Mouse (Mus musculus) right cerebral cortex, postnatal 10 days (tissue): Measurements from ENCODE around the gene Golga2.

Experiments used
- DNase-seq, 2 experiments: peaks; one replicate each; pipeline ENCODE4 v3.0.0; 2021; ENCODE audit warnings: low spot score in 2 of 2

Gene Golga2

GRCm38 (mm10) chr2:32287334-32287840 lies at the start of gene Golga2:
Gene Golga2 (plus strand): TSS chr2:32287384.
- DNase-seq = no peak

DNA sequence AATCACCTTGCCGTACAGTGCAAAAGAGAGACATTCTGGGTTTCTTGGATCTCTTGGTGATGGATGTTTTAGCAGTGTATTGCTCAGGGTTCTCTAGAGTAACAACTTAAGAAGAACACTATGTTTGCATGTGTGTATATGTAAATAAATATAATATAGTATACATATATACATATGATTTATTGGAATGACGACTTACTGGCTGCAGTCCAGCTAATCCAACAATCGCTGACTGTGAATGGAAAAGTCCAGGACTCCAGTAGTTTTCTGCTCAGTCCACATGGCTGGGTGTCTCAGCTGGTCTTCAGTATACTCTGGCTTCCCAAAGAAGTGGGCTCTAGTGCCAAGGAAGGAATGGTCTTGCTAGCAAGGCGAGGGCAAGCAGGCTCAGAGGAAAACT lies 49.6 kb upstream of the Golga2 start:
- DNase-seq = no peak

DNA sequence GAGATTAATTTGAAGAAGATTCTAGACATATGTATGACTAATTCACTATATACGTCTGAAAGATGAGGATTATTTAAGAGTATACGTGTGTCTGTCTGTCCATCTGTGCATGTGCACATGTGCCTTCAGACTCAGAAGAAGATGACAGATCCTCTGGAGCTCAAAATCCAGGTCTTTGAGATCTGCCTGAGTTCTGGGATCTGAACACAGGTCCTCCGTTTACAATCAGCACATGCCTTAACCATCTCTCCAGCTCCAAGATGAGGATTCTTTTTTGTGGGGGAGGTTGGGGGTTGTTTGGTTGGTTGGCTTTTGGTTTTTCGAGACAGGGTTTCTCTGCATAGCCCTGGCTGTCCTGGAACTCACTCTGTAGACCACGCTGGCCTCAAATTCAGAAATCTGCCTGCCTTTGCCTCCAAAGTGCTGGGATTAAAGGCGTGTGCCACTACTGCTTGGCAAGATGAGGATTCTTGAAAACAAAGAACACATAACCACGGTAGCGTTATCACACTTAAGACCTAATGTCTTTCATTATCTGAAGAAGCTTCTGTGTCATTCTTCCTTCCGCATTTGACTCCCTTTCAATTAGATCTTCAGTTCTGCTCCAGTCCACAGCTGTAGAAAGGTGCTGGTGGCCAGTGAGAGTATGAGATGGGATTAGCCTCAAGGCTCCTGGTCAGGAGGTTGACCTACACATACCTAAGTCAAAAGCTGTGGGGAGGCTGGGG lies 48.3 kb upstream of the Golga2 start:
- no peak for DNase-seq

DNA sequence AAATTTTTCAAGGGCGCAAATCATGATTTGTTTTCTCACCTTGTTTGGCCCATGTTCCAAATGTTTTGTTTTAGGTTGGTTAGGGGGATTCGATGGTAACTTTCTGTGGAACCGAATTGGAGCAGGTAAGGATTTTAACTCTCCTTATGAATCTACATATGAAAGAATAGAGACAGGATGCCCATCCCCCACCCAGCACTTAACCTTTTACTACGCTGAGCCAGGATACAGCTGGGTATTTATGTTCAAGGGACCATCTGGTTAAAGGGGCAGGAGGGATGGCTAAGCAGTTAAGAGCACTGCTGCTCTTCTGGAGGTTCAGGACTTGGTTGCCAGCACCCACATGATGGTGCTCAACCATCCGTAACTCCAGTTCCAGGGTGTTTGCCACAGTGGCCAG lies 46.6 kb upstream of the Golga2 start:
- no peak for DNase-seq

- DNase-seq = no peak
Observed at GRCm38 (mm10) chr2:32242986-32243385, 44.2 kb upstream of the Golga2 start.

DNA sequence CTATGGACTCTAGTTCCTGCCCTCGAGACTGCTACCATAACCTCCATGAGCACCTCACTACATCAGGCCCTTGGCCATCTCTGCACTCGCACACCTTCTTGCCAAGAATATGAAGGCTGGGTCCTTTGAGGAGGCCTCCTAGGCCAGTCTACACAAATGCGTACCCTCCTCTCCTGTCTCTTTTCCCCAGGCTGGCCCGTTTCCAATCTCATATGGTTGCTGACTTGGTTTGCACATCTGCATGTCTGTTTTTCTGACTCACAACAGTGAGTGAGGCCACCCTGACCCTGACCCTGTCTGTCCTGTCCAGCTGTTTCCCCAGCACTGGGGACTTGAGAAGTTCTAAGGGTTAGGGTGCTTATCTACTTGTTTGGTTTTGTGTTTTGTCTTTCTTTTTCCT lies 40.4 kb upstream of the Golga2 start:
- no peak for DNase-seq

- no peak for DNase-seq
Observed at GRCm38 (mm10) chr2:32248377-32249361, 38.5 kb upstream of the Golga2 start.

GRCm38 (mm10) chr2:32251791-32252527 lies 35.2 kb upstream of the Golga2 start:
- DNase-seq = no peak

GRCm38 (mm10) chr2:32252658-32253057 lies 34.5 kb upstream of the Golga2 start:
- peak in 1 of 2 experiments; percentile 23 for DNase-seq

- DNase-seq = no peak
Observed at GRCm38 (mm10) chr2:32253352-32253751, 33.8 kb upstream of the Golga2 start.

DNA sequence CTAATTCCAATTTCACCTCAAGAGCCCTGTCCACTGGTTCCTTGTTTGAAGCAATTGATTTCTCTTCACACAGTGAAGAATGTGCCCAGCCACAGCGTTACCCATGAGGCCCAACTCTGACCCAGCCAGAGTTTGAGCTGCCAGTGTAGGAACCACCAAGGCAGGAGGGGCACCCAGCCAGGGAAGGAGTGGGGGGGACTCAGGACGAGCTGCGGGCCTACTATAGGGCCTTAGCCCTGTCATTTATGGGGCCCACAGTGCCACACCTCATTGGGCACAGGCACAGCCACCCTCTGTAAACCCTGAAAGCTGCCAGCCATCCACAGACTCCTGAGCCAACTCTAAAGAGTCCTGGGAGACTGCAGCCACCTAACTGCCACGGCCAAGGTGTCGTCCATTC lies 32.6 kb upstream of the Golga2 start:
- DNase-seq = no peak

- DNase-seq = no peak
Observed at GRCm38 (mm10) chr2:32256273-32256672, 30.9 kb upstream of the Golga2 start.

DNA sequence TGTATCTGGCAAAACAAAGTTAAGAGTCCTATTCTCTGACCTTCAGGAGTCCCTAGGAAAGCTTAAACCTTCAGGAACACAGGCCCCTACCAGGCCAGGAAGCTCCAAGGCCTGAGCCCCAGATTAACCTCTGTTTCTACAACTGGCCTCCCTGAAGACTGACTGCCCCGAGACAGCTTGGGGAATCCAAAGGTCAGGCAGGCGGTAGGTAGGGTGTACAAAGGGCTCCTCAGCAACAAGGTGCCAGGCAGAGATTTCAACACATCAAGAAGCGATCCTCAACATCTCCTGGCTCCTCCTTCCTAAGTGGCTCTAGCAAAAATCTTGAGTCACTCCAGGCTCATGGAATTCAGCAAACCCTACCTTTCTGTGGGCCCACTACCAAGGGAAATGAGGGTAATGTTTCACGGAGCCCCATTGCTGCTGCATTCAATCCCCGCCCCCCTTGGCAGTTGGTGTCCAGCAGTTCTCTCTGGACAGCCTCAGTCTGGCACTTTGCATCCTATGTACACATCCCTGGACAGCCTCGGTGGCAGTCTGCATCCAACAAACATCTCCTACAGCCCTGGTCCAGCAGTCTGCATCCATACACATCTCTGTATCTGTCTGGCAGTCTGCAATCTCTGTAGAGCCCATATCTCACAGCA lies 28.2 kb upstream of the Golga2 start:
- no peak for DNase-seq

- DNase-seq = peak; percentile 92 to 93
Observed at GRCm38 (mm10) chr2:32259657-32260417, 27.3 kb upstream of the Golga2 start, which contains the start of gene Uck1. Gene Uck1 (minus strand): TSS chr2:32260159.

DNA sequence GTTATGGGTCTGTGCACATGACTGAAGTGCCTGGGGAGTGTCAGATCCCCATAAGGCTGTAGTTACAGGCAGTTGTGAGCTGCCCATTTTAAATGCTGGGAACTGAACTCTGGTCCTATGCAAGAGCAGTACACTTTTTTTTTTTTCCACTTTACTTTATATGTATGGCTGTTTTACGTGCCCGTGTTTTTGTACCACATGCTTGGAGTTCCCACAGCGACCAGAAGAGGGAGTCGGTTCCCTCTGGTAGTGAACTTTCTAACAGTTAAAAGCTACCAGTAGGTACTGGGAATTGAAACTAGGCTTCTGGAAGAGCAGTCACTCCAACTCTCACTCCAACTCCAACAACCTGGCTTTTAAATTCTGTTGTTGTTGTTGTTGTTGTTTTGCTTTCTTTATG lies 26.5 kb upstream of the Golga2 start:
- peak in 1 of 2 experiments; percentile 59 for DNase-seq

DNA sequence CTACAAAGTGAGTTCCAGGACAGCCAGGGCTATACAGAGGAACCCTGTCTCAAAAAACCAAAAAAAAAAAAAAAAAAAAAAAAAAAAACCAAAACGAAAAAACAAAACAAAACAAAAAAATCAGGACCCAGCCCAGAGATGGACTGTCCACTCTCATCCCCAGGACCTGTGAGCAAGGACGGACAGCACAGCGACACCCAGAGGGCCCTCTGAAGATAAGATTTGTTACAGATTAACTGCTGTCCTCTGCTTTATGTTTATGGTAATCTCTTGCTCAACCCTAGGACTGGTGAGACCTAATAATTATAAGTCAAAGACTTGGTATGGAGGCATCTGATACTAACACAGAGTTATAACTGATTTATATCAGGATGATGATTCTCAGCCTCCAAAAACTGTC lies 11.4 kb upstream of the Golga2 start:
- DNase-seq = no peak

DNA sequence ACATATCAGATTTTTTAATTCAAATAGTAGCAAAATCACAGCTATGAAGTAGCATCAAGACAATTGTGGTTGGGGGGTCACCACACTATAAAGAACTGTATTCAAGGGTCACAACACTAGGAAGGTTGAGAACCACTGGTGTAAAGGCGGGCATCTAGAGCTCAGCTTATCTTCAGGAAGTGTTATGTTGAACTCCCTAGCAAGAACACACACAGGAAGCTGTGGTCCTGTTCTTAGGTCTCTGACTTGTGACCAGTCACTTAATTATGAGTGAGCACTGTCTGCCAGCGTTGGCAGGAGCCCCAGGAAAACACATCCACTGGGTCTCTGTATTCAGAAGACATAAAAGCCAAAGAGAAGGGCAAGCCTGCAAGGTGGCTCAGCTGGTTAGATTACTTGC lies 4.9 kb upstream of the Golga2 start:
- no peak for DNase-seq

DNA sequence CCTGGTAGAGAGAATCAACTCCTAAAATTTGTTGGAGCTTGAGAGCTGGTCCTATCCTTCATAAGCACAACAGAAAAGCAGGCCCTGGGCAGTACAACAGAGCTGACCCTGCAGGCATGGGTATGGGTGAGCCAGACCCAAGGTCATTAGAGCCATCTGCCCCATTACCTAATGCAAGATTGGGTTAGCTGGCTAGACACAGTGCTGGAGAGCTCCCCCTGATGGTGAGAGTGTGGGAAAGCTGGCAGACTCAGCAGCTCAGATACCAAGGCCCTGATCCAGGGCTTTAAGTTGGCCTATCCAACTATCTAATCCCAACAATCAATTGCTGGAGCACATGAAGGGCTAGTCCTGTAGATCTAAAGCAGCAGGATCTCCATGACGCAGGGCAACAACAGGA lies 4.5 kb upstream of the Golga2 start:
- DNase-seq = peak in 1 of 2 experiments; percentile 43

- DNase-seq = no peak
Observed at GRCm38 (mm10) chr2:32283986-32284385, 3.2 kb upstream of the Golga2 start.

GRCm38 (mm10) chr2:32287923-32288367 lies 761 bp downstream of the Golga2 start, which contains the start of gene Swi5:
Gene Swi5 (minus strand): TSS chr2:32288075.
- DNase-seq = peak; percentile 100
